Mouse (Mus musculus): ENCODE results near the gene Crmp1. TPM values are rescaled to one million over a fixed set of nuclear protein-coding genes. Genes with fewer than 3 reads are reported as not detected.

Crmp1 gene
- polyA plus RNA-seq (2014; fragmentation: Nextera tagmentation; extraction: Ambion mirVana) = 11.4 and 11.8 TPM in 2 replicates

- Histone ChIP-seq H3K4me3 (ENCODE audit: low read depth, low read length) (peak within 1 kb of the TSS; percentile 39), H3K4me2 (peak within 1 kb of the TSS; percentile 67), H3K4me1 (ENCODE audit: control insufficient read depth, insufficient read depth, low read length) (peaks cover 24% of the 10 kb centered on the region), H3K9ac (ENCODE audit: low read depth, low read length) (no peak within 1 kb of the TSS), H3K9me3 (replicated peaks; ENCODE audit: control insufficient read depth, low read length) (no peaks in the 10 kb centered on the region), H3K27me3 (ENCODE audit: control insufficient read depth, insufficient read depth, low read length) (peaks cover 71% of the 10 kb centered on the region), H3K27ac (ENCODE audit: low read depth, low read length) (no peak within 1 kb of the TSS), H3K36me3 (ENCODE audit: control insufficient read depth, insufficient read depth, low read length) (no peaks in the 10 kb centered on the region)
- WGBS (ENCODE audit: insufficient replicate concordance) = 3% methylated on average over 46 of the region's 56 CpGs
- 0 out of 2 replicates have a peak, but pooled peaks have one; percentile 48 for ATAC-seq (replicated peaks; ENCODE audit: insufficient number of reproducible peaks, low FRiP score, low TSS enrichment)
These were observed at the start of gene Crmp1 for GRCm38 (mm10) chr5:37241651-37242151. TSS of gene Crmp1 (plus strand) at chr5:37241940.

DNA sequence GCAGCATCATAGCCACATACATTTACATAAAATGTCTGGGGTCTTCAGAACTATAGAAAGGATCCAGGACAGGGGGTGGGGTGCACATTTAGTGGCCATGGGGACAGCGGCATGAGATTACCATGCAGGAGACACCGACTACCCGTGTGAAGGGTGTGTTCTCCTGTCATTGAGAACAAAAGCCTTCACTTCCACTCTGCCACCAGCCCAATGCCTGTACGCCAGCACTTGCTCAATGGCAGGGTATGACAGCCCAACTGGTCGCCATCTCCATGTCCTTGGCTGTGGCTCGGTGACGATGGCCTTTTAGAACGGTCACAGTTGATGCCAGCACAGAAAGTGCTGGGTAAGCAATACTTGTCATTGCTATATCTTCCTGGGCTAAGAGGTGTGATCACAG, 45.5 kb upstream of the Crmp1 start:
- H3K9ac ChIP-seq (ENCODE audit: low read depth, low read length) = no peak overlapping the region

GRCm38 (mm10) chr5:37196666-37197250, 45.0 kb upstream of the Crmp1 start:
- no peak overlapping the region for H3K4me3 ChIP-seq (ENCODE audit: low read depth, low read length)
- H3K36me3 ChIP-seq (ENCODE audit: control insufficient read depth, insufficient read depth, low read length) = no peaks in the 10 kb centered on the region
- no peak for ATAC-seq (replicated peaks; ENCODE audit: insufficient number of reproducible peaks, low FRiP score, low TSS enrichment)
- no peak overlapping the region for H3K9ac ChIP-seq (ENCODE audit: low read depth, low read length)
- H3K4me2 ChIP-seq = no peak overlapping the region
- 60% methylated on average over 10 of the region's 10 CpGs for WGBS (ENCODE audit: insufficient replicate concordance)
- H3K27me3 ChIP-seq (ENCODE audit: control insufficient read depth, insufficient read depth, low read length) = peaks cover 22% of the 10 kb centered on the region
- H3K4me1 ChIP-seq (ENCODE audit: control insufficient read depth, insufficient read depth, low read length) = peaks cover 14% of the 10 kb centered on the region
- H3K9me3 ChIP-seq (replicated peaks; ENCODE audit: control insufficient read depth, low read length) = no peaks in the 10 kb centered on the region
- H3K27ac ChIP-seq (ENCODE audit: low read depth, low read length) = no peak overlapping the region

More for the DNA sequence above, 45.5 kb upstream of the Crmp1 start:
- H3K4me2 ChIP-seq = no peak overlapping the region
- H3K4me3 ChIP-seq (ENCODE audit: low read depth, low read length) = no peak overlapping the region
- H3K27ac ChIP-seq (ENCODE audit: low read depth, low read length) = no peak overlapping the region
- peaks cover 22% of the 10 kb centered on the region for H3K27me3 ChIP-seq (ENCODE audit: control insufficient read depth, insufficient read depth, low read length)
- no peak for ATAC-seq (replicated peaks; ENCODE audit: insufficient number of reproducible peaks, low FRiP score, low TSS enrichment)
- peaks cover 14% of the 10 kb centered on the region for H3K4me1 ChIP-seq (ENCODE audit: control insufficient read depth, insufficient read depth, low read length)
- H3K9me3 ChIP-seq (replicated peaks; ENCODE audit: control insufficient read depth, low read length) = no peaks in the 10 kb centered on the region
- no peaks in the 10 kb centered on the region for H3K36me3 ChIP-seq (ENCODE audit: control insufficient read depth, insufficient read depth, low read length)
- 78% methylated on average over 8 of the region's 8 CpGs for WGBS (ENCODE audit: insufficient replicate concordance)

DNA sequence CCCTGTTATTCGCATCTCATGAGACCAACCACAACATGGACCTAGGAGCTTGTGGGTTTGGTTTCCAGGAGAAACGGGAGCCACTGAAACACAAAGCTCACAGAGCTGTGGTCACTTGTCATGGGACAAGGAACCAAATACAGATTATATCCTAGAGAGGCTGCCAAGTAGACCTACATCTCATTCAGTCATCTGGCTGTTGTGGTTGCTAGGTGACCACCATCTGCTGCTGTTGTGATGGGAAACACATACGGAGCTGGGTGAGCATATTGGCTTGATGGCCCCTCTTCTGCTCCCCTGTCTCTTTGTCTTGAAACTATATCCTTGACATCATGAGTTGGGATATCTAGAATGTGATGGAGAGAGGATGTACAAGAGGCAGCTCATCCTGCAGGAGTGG, 44.3 kb upstream of the Crmp1 start:
- Histone ChIP-seq H3K9ac (ENCODE audit: low read depth, low read length) (no peak overlapping the region), H3K36me3 (ENCODE audit: control insufficient read depth, insufficient read depth, low read length) (no peaks in the 10 kb centered on the region), H3K27ac (ENCODE audit: low read depth, low read length) (no peak overlapping the region), H3K4me3 (ENCODE audit: low read depth, low read length) (no peak overlapping the region), H3K9me3 (replicated peaks; ENCODE audit: control insufficient read depth, low read length) (no peaks in the 10 kb centered on the region), H3K4me1 (ENCODE audit: control insufficient read depth, insufficient read depth, low read length) (peaks cover 14% of the 10 kb centered on the region), H3K27me3 (ENCODE audit: control insufficient read depth, insufficient read depth, low read length) (peaks cover 21% of the 10 kb centered on the region), H3K4me2 (no peak overlapping the region)
- no peak for ATAC-seq (replicated peaks; ENCODE audit: insufficient number of reproducible peaks, low FRiP score, low TSS enrichment)
- WGBS (ENCODE audit: insufficient replicate concordance) = 77% methylated on average over 3 of the region's 3 CpGs

DNA sequence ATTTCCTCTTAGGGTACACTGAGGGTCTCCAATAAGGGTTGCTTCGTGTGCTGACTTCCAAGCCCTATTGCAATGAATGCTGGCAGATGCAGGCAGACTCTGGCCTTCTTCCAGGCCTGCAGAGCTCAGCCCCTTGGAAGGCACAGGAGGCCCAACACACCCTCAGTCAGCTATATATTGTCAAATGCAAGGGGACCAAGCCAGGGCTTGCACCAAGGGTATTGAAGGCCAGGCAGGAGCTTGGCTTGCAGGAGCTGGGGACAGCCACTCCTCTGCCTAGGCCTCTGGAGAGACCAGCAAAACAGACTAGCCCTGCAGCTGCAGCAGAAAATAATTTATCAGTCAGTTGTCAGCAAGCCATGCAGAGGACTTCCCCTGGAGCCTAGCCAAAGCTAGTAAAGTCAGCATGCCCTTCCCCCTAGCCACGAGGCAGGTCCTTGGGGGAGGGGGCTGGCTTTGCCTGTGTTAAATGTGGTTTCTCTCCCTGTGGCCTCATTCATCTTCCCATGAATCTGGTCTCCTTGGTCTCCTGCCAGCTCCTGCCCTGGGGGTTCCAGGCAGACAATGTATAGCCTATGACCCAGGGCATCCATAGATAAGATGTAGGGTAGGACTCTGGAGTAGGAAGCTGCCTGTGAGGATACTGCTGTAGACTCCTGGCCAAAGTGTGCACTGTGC, 43.6 kb upstream of the Crmp1 start:
- Histone ChIP-seq H3K4me3 (ENCODE audit: low read depth, low read length) (no peak overlapping the region), H3K4me2 (no peak overlapping the region), H3K9ac (ENCODE audit: low read depth, low read length) (no peak overlapping the region), H3K27me3 (ENCODE audit: control insufficient read depth, insufficient read depth, low read length) (peaks cover 22% of the 10 kb centered on the region), H3K27ac (ENCODE audit: low read depth, low read length) (no peak overlapping the region), H3K9me3 (replicated peaks; ENCODE audit: control insufficient read depth, low read length) (no peaks in the 10 kb centered on the region), H3K4me1 (ENCODE audit: control insufficient read depth, insufficient read depth, low read length) (peaks cover 14% of the 10 kb centered on the region), H3K36me3 (ENCODE audit: control insufficient read depth, insufficient read depth, low read length) (no peaks in the 10 kb centered on the region)
- WGBS (ENCODE audit: insufficient replicate concordance) = 32% methylated on average over 2 of the region's 2 CpGs
- ATAC-seq (replicated peaks; ENCODE audit: insufficient number of reproducible peaks, low FRiP score, low TSS enrichment) = peak; percentile 66

DNA sequence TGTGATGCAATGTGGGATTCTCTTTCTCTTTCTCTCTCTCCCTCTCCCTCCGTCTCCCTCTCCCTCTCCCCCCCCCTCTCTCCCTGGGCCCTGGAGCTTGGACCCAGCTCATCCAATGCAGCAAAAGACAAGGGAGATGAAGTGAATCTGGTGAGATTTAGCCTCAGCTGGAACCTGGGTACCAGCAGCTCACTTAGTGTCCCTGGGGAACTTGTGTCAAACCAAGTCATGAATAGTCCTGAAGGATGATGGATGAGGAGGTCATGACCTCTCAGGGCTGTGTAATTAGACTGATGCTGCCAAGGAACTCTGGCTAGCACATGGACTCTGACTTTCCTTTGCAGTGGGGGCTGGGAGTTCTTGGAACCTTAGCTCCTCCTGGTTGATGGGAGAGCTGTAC, 39.5 kb upstream of the Crmp1 start:
- Histone ChIP-seq H3K4me2 (no peak overlapping the region), H3K4me1 (ENCODE audit: control insufficient read depth, insufficient read depth, low read length) (peaks cover 14% of the 10 kb centered on the region), H3K4me3 (ENCODE audit: low read depth, low read length) (no peak overlapping the region), H3K36me3 (ENCODE audit: control insufficient read depth, insufficient read depth, low read length) (no peaks in the 10 kb centered on the region), H3K9ac (ENCODE audit: low read depth, low read length) (no peak overlapping the region), H3K27me3 (ENCODE audit: control insufficient read depth, insufficient read depth, low read length) (peaks cover 4% of the 10 kb centered on the region; the same call in 1 of the 2 replicates), H3K27ac (ENCODE audit: low read depth, low read length) (no peak overlapping the region), H3K9me3 (replicated peaks; ENCODE audit: control insufficient read depth, low read length) (no peaks in the 10 kb centered on the region)
- no peak for ATAC-seq (replicated peaks; ENCODE audit: insufficient number of reproducible peaks, low FRiP score, low TSS enrichment)
- WGBS (ENCODE audit: insufficient replicate concordance) = 33% methylated on average over 1 of the region's 1 CpGs

- Histone ChIP-seq H3K27ac (ENCODE audit: low read depth, low read length) (no peak overlapping the region), H3K4me3 (ENCODE audit: low read depth, low read length) (no peak overlapping the region), H3K9me3 (replicated peaks; ENCODE audit: control insufficient read depth, low read length) (no peaks in the 10 kb centered on the region), H3K4me2 (no peak overlapping the region), H3K36me3 (ENCODE audit: control insufficient read depth, insufficient read depth, low read length) (no peaks in the 10 kb centered on the region), H3K4me1 (ENCODE audit: control insufficient read depth, insufficient read depth, low read length) (no peaks in the 10 kb centered on the region), H3K9ac (ENCODE audit: low read depth, low read length) (no peak overlapping the region), H3K27me3 (ENCODE audit: control insufficient read depth, insufficient read depth, low read length) (peaks cover 4% of the 10 kb centered on the region; the same call in 1 of the 2 replicates)
- 77% methylated on average over 7 of the region's 7 CpGs for WGBS (ENCODE audit: insufficient replicate concordance)
- ATAC-seq (replicated peaks; ENCODE audit: insufficient number of reproducible peaks, low FRiP score, low TSS enrichment) = no peak
These were observed 36.9 kb upstream of the Crmp1 start for GRCm38 (mm10) chr5:37204886-37205285.

- H3K9me3 ChIP-seq (replicated peaks; ENCODE audit: control insufficient read depth, low read length) = no peaks in the 10 kb centered on the region
- H3K4me2 ChIP-seq = no peak overlapping the region
- WGBS (ENCODE audit: insufficient replicate concordance) = 74% methylated on average over 1 of the region's 1 CpGs
These were observed 36.3 kb upstream of the Crmp1 start for GRCm38 (mm10) chr5:37205420-37205819.

More at GRCm38 (mm10) chr5:37205420-37205819, 36.3 kb upstream of the Crmp1 start:
- no peak overlapping the region for H3K4me3 ChIP-seq (ENCODE audit: low read depth, low read length)
- H3K27me3 ChIP-seq (ENCODE audit: control insufficient read depth, insufficient read depth, low read length) = peaks cover 4% of the 10 kb centered on the region; the same call in 1 of the 2 replicates
- no peak overlapping the region for H3K27ac ChIP-seq (ENCODE audit: low read depth, low read length)
- ATAC-seq (replicated peaks; ENCODE audit: insufficient number of reproducible peaks, low FRiP score, low TSS enrichment) = no peak
- H3K9ac ChIP-seq (ENCODE audit: low read depth, low read length) = no peak overlapping the region
- H3K4me1 ChIP-seq (ENCODE audit: control insufficient read depth, insufficient read depth, low read length) = no peaks in the 10 kb centered on the region
- no peaks in the 10 kb centered on the region for H3K36me3 ChIP-seq (ENCODE audit: control insufficient read depth, insufficient read depth, low read length)
